Mouse (Mus musculus) G1E (cell line): ENCODE results near the gene Gm28048.

Experiments
- CTCF ChIP-seq: IDR thresholded peaks from 2 replicates; pipeline ENCODE4 v1.5.1; 2012; ENCODE audit warnings: low read depth, low read length, inconsistent platforms, mixed read lengths
- GATA1 ChIP-seq: IDR thresholded peaks from 2 replicates; pipeline ENCODE4 v1.6.1; 2012; ENCODE audit warnings: borderline replicate concordance, low read length, inconsistent platforms, mixed read lengths
- GATA2 ChIP-seq: IDR thresholded peaks from 2 replicates; pipeline ENCODE4 v1.6.1; 2012; ENCODE audit warnings: low read depth, low read length, inconsistent platforms, borderline replicate concordance
- POLR2AphosphoS5 ChIP-seq: IDR thresholded peaks from 2 replicates; pipeline ENCODE4 v1.6.1; 2012; ENCODE audit warnings: low read depth, low read length, inconsistent platforms; ENCODE audit not compliant: insufficient replicate concordance
- TAL1 ChIP-seq: conservative IDR thresholded peaks from 2 replicates; pipeline ENCODE4 v1.6.1; 2012; ENCODE audit warnings: low read depth, low read length, inconsistent platforms, mixed read lengths

DNA sequence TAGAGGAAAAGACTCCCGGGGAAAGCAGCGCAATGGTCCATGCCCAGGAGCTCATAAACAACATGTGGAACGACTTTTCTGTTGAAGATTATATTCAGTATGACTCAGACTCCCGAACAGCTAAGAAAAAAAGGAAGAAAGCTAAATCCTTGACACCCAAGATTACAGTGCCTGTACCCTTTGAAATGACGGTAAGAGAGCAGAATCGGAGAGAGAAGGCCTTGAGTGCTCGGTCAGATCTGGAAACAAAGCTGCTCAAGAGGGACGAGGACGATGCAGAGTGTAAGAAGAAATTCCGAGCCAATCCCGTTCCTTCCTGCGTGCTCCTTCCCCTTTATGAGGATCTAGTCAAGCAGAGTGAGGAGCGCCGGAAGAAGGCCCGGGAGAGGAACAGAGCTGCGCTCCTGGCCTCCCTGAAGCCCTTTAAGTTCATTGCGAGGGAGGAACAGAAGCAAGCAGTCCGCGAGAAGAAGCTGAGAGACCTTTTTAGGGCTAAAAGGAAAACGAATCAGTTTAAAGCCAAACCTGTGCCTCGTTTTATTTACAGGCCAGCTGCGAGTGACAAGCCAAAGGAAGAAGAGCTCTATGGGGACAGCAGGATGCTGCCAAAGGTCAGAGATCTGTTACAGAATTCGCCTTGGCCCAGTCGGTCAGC, 38.4 kb upstream of the Gm28048 start:
- TF ChIP-seq CTCF (no peak), GATA1 (no peak), TAL1 (no peak), GATA2 (no peak), POLR2AphosphoS5 (no peak)
